Mouse (Mus musculus): ENCODE results near the gene Spaca7. TPM values are rescaled to one million over a fixed set of nuclear protein-coding genes. Genes with fewer than 3 reads are reported as not detected.

Spaca7 gene
- polyA plus RNA-seq (2012; ENCODE audit: insufficient read depth, low replicate concordance), result not detected in 2 replicates

DNA sequence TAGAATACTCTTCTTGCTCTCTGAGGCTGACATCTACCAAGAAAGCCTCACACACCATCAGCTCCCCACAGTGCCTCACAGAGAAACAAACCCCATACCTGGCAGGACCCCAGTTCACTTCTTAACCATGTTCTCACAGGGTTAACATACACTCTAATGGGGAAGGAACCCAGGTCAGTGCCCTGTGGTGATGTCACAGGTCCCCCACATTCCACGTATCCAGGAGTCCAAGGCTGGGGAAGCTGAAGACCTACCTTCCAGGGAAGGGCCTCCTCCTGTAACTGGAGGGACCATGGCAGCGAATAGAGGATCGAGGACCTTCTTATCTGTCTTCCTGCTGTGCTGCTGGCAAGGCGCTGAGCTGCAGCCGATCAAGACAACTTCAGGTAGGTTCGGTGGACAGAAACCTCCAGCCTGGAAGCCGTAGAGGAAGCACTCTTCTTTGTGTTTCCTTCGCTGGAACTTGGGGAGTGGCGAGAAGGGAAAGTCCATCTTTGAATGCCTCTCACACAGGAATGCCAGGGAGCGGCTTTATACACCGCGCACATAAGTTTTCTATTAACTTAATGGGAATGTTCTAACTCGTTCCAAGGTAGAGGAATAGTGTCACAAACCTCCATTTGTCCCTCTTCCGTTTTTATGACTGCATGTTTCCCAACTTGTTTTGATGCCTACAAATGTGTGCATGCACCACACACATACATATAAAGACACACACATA is at the start of gene Spaca7:
Spaca7 (plus strand) TSS at position 216 of the 721 bp plus-strand sequence.
- no peak within 1 kb of the TSS for H3K4me3 ChIP-seq (replicated peaks)
- peaks cover 33% of the 10 kb centered on the region for H3K27me3 ChIP-seq (replicated peaks)
- no peaks in the 10 kb centered on the region for H3K36me3 ChIP-seq (replicated peaks; ENCODE audit: low read length)
- H3K4me1 ChIP-seq, result no peaks in the 10 kb centered on the region
- H3K9me3 ChIP-seq, result no peaks in the 10 kb centered on the region
- TF ChIP-seq FLI1 (IDR thresholded peaks at IDR 0.05; ENCODE audit: low read length), result no peak
- TF ChIP-seq GATA1 (IDR thresholded peaks at IDR 0.05; ENCODE audit: borderline replicate concordance, low read length), result no peak

- peaks cover 22% of the 10 kb centered on the region for H3K27me3 ChIP-seq (replicated peaks)
- TF ChIP-seq GATA1 (IDR thresholded peaks at IDR 0.05; ENCODE audit: borderline replicate concordance, low read length) (no peak), FLI1 (IDR thresholded peaks at IDR 0.05; ENCODE audit: low read length) (no peak)
- H3K4me3 ChIP-seq (replicated peaks), result peak overlapping the region; percentile 18
Measured at GRCm38 (mm10) chr8:12524279-12524678, 48.5 kb upstream of the Spaca7 start.

GRCm38 (mm10) chr8:12528659-12529058 is 44.2 kb upstream of the Spaca7 start:
- peaks cover 3% of the 10 kb centered on the region; the same call in 1 of the 2 replicates for H3K4me1 ChIP-seq
- H3K27me3 ChIP-seq (replicated peaks), result peaks cover 32% of the 10 kb centered on the region
- no peak for TF ChIP-seq FLI1 (IDR thresholded peaks at IDR 0.05; ENCODE audit: low read length)
- no peak for TF ChIP-seq GATA1 (IDR thresholded peaks at IDR 0.05; ENCODE audit: borderline replicate concordance, low read length)
- H3K9me3 ChIP-seq, result no peaks in the 10 kb centered on the region
- no peaks in the 10 kb centered on the region for H3K36me3 ChIP-seq (replicated peaks; ENCODE audit: low read length)
- no peak overlapping the region for H3K4me3 ChIP-seq (replicated peaks)

More at GRCm38 (mm10) chr8:12524279-12524678, 48.5 kb upstream of the Spaca7 start:
- H3K4me1 ChIP-seq, result peaks cover 3% of the 10 kb centered on the region; the same call in 1 of the 2 replicates
- H3K36me3 ChIP-seq (replicated peaks; ENCODE audit: low read length), result no peaks in the 10 kb centered on the region
- H3K9me3 ChIP-seq, result peaks cover 7% of the 10 kb centered on the region

- Histone ChIP-seq H3K9me3 (0 out of 2 replicates have a peak, but pooled peaks cover 6% of the 10 kb centered on the region), H3K36me3 (replicated peaks; ENCODE audit: low read length) (no peaks in the 10 kb centered on the region), H3K4me3 (replicated peaks) (no peak overlapping the region), H3K4me1 (no peaks in the 10 kb centered on the region), H3K27me3 (replicated peaks) (peaks cover 24% of the 10 kb centered on the region)
- TF ChIP-seq FLI1 (IDR thresholded peaks at IDR 0.05; ENCODE audit: low read length), result no peak
- no peak for TF ChIP-seq GATA1 (IDR thresholded peaks at IDR 0.05; ENCODE audit: borderline replicate concordance, low read length)
Measured at GRCm38 (mm10) chr8:12535617-12536016, 37.2 kb upstream of the Spaca7 start.

DNA sequence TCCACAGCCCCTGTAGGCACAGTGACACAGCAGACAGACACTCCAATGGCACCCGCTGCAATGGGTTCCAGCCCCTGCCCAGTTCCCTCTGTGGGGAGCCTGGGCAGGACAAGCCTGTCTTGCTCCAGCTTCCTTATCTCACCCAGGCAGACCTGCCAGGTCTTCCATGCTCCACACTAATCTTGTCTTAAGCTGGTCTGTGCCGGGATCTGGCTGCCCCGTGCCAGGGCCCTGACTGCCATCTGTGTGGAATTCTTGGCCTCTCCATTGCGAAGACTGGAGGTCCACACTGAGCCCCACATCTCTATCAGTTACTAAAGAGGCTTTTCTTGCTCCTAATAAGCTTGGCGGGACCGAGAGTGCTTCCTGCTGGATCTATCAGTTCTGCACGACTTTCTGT is 36.5 kb upstream of the Spaca7 start:
- 0 out of 2 replicates have a peak, but pooled peaks cover 6% of the 10 kb centered on the region for H3K9me3 ChIP-seq
- TF ChIP-seq GATA1 (IDR thresholded peaks at IDR 0.05; ENCODE audit: borderline replicate concordance, low read length) (no peak), FLI1 (IDR thresholded peaks at IDR 0.05; ENCODE audit: low read length) (no peak)
- H3K27me3 ChIP-seq (replicated peaks), result peaks cover 17% of the 10 kb centered on the region
- no peak overlapping the region for H3K4me3 ChIP-seq (replicated peaks)
- H3K36me3 ChIP-seq (replicated peaks; ENCODE audit: low read length), result no peaks in the 10 kb centered on the region
- H3K4me1 ChIP-seq, result no peaks in the 10 kb centered on the region

- peaks cover 43% of the 10 kb centered on the region for H3K27me3 ChIP-seq (replicated peaks)
- no peaks in the 10 kb centered on the region for H3K4me1 ChIP-seq
- H3K36me3 ChIP-seq (replicated peaks; ENCODE audit: low read length), result no peaks in the 10 kb centered on the region
- no peaks in the 10 kb centered on the region for H3K9me3 ChIP-seq
- no peak for TF ChIP-seq GATA1 (IDR thresholded peaks at IDR 0.05; ENCODE audit: borderline replicate concordance, low read length)
- no peak for TF ChIP-seq FLI1 (IDR thresholded peaks at IDR 0.05; ENCODE audit: low read length)
- no peak overlapping the region for H3K4me3 ChIP-seq (replicated peaks)
Measured at GRCm38 (mm10) chr8:12545236-12545635, 27.6 kb upstream of the Spaca7 start.

- no peaks in the 10 kb centered on the region for H3K36me3 ChIP-seq (replicated peaks; ENCODE audit: low read length)
- no peak overlapping the region for H3K4me3 ChIP-seq (replicated peaks)
- TF ChIP-seq GATA1 (IDR thresholded peaks at IDR 0.05; ENCODE audit: borderline replicate concordance, low read length) (no peak), FLI1 (IDR thresholded peaks at IDR 0.05; ENCODE audit: low read length) (no peak)
- H3K27me3 ChIP-seq (replicated peaks), result peaks cover 45% of the 10 kb centered on the region
- no peaks in the 10 kb centered on the region for H3K4me1 ChIP-seq
- H3K9me3 ChIP-seq, result no peaks in the 10 kb centered on the region
Measured at GRCm38 (mm10) chr8:12545671-12546070, 27.2 kb upstream of the Spaca7 start.

GRCm38 (mm10) chr8:12547466-12548220 is 25.2 kb upstream of the Spaca7 start:
- Histone ChIP-seq H3K36me3 (replicated peaks; ENCODE audit: low read length) (no peaks in the 10 kb centered on the region), H3K9me3 (no peaks in the 10 kb centered on the region), H3K4me1 (no peaks in the 10 kb centered on the region), H3K27me3 (replicated peaks) (peaks cover 47% of the 10 kb centered on the region), H3K4me3 (replicated peaks) (no peak overlapping the region)
- TF ChIP-seq FLI1 (IDR thresholded peaks at IDR 0.05; ENCODE audit: low read length) (no peak), GATA1 (IDR thresholded peaks at IDR 0.05; ENCODE audit: borderline replicate concordance, low read length) (no peak)

DNA sequence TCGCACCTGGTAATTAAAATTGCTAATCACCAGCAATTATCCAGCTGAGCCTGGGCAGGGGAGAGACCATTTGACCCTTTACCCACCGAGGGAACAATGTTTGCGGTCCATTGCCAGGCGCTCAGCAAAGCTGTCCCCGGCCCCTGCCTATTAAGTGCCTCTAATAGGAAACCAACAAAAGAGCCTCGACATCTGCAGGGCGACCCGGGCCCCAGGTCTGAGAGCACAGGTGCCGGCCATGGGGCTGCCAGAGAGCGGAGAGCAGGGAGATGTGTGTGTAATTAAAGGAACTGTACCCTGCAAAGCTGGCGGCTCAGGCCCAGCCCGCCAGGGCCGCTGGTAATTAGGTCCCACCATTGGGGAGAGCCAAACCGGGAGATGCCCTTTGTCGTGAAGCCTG is 24.6 kb upstream of the Spaca7 start:
- Histone ChIP-seq H3K4me3 (replicated peaks) (no peak overlapping the region), H3K9me3 (no peaks in the 10 kb centered on the region), H3K36me3 (replicated peaks; ENCODE audit: low read length) (no peaks in the 10 kb centered on the region), H3K27me3 (replicated peaks) (peaks cover 44% of the 10 kb centered on the region), H3K4me1 (no peaks in the 10 kb centered on the region)
- TF ChIP-seq FLI1 (IDR thresholded peaks at IDR 0.05; ENCODE audit: low read length), result no peak
- TF ChIP-seq GATA1 (IDR thresholded peaks at IDR 0.05; ENCODE audit: borderline replicate concordance, low read length), result no peak

GRCm38 (mm10) chr8:12548680-12549079 is 24.1 kb upstream of the Spaca7 start:
- peaks cover 46% of the 10 kb centered on the region for H3K27me3 ChIP-seq (replicated peaks)
- TF ChIP-seq FLI1 (IDR thresholded peaks at IDR 0.05; ENCODE audit: low read length), result no peak
- no peaks in the 10 kb centered on the region for H3K36me3 ChIP-seq (replicated peaks; ENCODE audit: low read length)
- H3K4me1 ChIP-seq, result no peaks in the 10 kb centered on the region
- no peak overlapping the region for H3K4me3 ChIP-seq (replicated peaks)
- H3K9me3 ChIP-seq, result no peaks in the 10 kb centered on the region

Data from megakaryocyte, embryonic 14.5 days (primary cell).